Mouse (Mus musculus) inflammation-experienced regulatory T-cells, adult 6 months (primary cell): ENCODE measurements around the gene Copz1. TPM values are rescaled to one million over a fixed set of nuclear protein-coding genes. Genes with fewer than 3 reads are reported as not detected.

Experiments used
- ATAC-seq: one replicate; pipeline ENCODE4 v1.8.0; 2017
- polyA plus RNA-seq, 3 experiments: library from polyadenylated mRNA; unstranded; fragments of 100-300 nt; shearing (Covaris generic); gene quantifications; one replicate each; pipeline ENCODE4 v1.2.1; 2017

Gene Copz1
- polyA plus RNA-seq, 3 experiments from 2014 or later = 216 to 248 (median 223) TPM

DNA sequence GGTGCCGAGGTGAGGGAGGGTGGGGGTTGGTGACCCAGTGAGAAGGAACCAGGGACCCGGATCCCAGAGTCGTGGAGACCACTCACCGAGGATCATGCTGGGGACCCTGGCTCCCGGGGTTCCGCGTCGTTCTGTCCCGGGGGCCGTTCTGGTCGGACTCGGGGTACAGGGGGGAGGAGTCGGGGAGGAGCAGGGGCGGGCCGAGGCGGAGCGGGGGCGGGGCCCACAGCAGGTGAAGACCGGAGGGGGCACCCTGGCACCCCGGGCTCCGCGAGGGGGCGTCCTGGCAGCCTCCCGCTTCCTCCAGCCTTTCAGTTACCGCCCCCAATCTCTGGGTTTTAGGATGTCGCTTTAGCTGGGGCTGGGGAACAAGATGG is 67.4 kb downstream of the Copz1 start, which contains the start of gene Zfp385a:
TSS of gene Zfp385a (minus strand) at position 133 of the 377 bp plus-strand sequence.
- ATAC-seq = peak; percentile 57

DNA sequence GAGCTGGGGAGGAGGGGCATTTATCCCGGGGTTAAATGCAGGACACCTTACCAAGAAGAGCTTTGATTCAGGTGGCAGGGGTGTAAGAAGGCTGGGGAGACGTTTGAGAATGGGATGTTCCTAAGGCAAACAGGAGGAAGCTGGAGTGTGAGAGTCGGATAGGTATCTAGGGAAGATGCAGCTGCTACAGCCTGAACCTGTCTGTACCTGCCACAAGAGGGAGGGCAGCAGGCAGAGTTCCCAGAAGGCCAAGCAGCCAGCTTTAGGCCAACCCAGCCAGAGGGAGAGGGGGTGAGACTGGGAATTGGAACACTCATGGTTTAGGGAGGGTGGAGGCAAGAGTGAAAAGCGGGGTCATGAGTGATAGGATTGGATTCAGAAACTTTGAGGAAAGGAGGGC is 68.3 kb downstream of the Copz1 start:
- ATAC-seq = no peak

- no peak for ATAC-seq
Observed at GRCm38 (mm10) chr15:103341547-103341946, 69.0 kb downstream of the Copz1 start.

DNA sequence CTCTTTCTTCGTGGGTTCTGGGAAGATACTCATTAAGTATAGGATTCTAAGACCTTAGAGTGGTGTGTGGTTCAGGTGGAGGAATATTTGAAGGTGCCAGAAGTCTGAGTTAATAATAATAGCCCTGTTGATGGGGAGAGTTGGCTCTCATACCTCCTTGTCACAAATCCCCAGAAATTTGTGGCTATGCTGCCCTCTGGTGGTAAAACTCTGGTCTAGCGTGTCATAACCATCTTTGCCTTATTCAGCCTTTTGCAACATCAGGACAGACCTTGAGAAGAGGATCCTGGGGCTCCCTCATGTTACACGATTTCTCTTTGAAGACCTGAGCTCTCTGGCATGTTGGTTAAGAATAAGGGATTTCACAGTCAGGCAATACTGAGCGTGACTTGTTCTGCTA is 69.9 kb downstream of the Copz1 start:
- peak; percentile 45 for ATAC-seq

DNA sequence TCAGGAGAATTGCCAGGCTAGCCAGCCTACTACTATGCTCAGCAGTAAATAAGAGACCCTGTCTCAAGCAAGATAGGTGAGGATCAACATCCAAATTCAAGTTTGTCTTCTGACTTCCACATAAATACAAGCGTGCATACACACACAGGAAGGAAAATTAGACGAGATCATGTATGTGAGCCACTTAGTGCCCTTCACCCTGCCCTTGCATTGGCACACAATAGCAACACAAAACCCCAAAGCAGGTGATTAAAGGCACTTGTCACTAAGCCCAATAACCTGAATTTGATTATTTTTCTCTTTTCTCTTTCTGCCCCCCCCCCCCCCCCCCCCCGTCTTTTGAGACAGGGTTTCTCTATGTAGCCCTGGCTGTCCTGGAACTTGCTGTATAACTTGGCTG is 70.5 kb downstream of the Copz1 start:
- no peak for ATAC-seq

- no peak for ATAC-seq
Observed at GRCm38 (mm10) chr15:103343556-103343955, 71.0 kb downstream of the Copz1 start.

- no peak for ATAC-seq
Observed at GRCm38 (mm10) chr15:103345789-103346188, 73.3 kb downstream of the Copz1 start.

DNA sequence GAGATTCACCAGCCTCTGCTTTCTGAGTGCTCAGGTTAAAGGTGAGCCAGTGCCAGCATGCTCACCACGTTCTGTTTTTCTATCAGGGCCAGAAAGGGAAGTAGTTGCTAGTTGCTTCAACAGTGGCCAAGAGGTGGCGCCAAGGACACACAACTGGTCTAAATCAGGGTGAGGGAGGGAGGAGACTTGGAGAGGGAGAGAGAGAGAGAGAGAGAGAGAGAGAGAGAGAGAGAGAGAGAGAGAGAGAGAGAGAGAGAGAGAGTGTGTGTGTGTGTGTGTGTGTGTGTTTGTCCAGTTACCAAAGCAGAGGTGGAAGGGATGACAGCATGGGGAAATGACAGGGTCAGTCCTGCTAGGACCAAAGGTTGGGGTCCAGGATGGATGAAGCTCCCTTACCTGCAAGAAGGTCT is 74.8 kb downstream of the Copz1 start:
- ATAC-seq = no peak

Other genes starting within 250 kb of the Copz1 start
- 1 to 10 TPM; 3.8 to 7.3 (median 6.4) TPM for gene Smug1, start 105.6 kb upstream of the Copz1 start, polyA plus RNA-seq
- 10 to 100 TPM; 21.7 to 48.8 (median 23.8) TPM for gene Cbx5, start 32.9 kb upstream of the Copz1 start, polyA plus RNA-seq
- 100 to 1,000 TPM; 360 to 441 (median 366) TPM for gene Hnrnpa1, start 32.3 kb upstream of the Copz1 start, polyA plus RNA-seq
- gene Nfe2, start 14.3 kb upstream of the Copz1 start, polyA plus RNA-seq = 1 to 10 TPM in 2 of 3 experiments, under 1 TPM in 1; 0.96 to 1.3 (median 1.1) TPM
- gene Gpr84, start 37.9 kb downstream of the Copz1 start, polyA plus RNA-seq = not detected
- not detected for gene Zfp385a, start 67.4 kb downstream of the Copz1 start, polyA plus RNA-seq
- 1 to 10 TPM in 2 of 3 experiments, under 1 TPM in 1; 0.74 to 1.8 (median 1.5) TPM for gene Itga5, start 94.0 kb downstream of the Copz1 start, polyA plus RNA-seq
- under 1 TPM in 1 of 3 experiments, not detected in 2; 0.62 TPM for gene Gtsf1, start 157.8 kb downstream of the Copz1 start, polyA plus RNA-seq
- gene Gtsf2, start 175.8 kb downstream of the Copz1 start, polyA plus RNA-seq = not detected
- 10 to 100 TPM; 78.2 to 92.5 (median 81.4) TPM for gene Nckap1l, start 181.1 kb downstream of the Copz1 start, polyA plus RNA-seq
- 1 to 10 TPM; 2.4 to 3.4 (median 3.0) TPM for gene Pde1b, start 230.3 kb downstream of the Copz1 start, polyA plus RNA-seq